Mouse (Mus musculus) kidney, postnatal 10 days (tissue): ENCODE data around the gene Sod2.
"Not testable (repeated sequence)": the region's sequence is repeated elsewhere in the genome, so short reads cannot be mapped to it uniquely, and the experiment has no call there.

Source experiments
- DNase-seq: peaks from one replicate; pipeline ENCODE4 v3.0.0; 2021; ENCODE audit warnings: mixed read lengths

Sod2 gene

GRCm38 (mm10) chr17:13006546-13006945 is at the start of gene Sod2:
TSS of gene Sod2 (plus strand) at chr17:13006846.
- DNase-seq, result not testable (repeated sequence)

DNA sequence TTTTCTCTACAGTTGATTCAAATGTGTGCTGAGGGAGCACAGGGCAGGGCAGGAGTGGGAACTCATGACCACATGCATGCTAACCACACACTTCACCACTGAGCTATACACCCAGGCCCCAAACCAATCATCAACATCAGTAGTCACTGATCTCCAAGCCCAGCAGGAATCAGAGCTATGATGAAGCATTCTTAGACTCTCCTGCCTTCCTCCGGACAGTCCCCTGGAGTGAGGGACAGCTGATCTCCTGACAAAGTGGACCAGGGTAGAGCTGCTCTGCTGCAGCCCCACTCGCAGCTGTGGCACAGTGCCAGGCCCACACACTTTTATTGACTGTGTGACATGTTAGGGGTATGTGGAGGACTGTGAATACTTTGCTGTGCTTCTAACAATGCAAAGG is 47.3 kb upstream of the Sod2 start:
- not testable (repeated sequence) for DNase-seq

- peak; percentile 96 for DNase-seq
Observed at GRCm38 (mm10) chr17:12960331-12960873, 46.2 kb upstream of the Sod2 start, which contains the start of gene Acat2. TSS of gene Acat2 (minus strand) at chr17:12960747.

GRCm38 (mm10) chr17:12963476-12963875 is 43.2 kb upstream of the Sod2 start:
- DNase-seq, result no peak

DNA sequence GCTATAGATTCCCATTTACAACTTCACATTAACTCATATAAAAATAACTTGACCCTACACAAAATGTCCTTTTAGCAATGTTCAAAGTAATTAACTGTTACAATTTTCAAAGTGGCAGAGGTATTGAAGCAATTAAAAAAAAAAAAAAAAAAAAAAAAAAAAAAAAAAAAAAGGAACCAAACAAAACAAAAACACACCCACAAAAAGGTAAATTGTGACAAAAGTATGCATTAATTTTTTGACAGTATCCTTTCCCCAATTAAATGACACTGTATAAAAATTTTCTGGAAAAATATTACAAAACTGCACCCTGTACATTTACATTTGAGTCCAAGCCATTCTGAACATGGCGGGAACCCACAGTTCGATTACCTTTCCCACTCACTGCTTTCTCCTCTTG is 39.5 kb upstream of the Sod2 start:
- no peak for DNase-seq

GRCm38 (mm10) chr17:12973851-12974250 is 32.8 kb upstream of the Sod2 start:
- no peak for DNase-seq

- no peak for DNase-seq
Observed at GRCm38 (mm10) chr17:12978546-12978945, 28.1 kb upstream of the Sod2 start.

- no peak for DNase-seq
Observed at GRCm38 (mm10) chr17:12983988-12984387, 22.7 kb upstream of the Sod2 start.

DNA sequence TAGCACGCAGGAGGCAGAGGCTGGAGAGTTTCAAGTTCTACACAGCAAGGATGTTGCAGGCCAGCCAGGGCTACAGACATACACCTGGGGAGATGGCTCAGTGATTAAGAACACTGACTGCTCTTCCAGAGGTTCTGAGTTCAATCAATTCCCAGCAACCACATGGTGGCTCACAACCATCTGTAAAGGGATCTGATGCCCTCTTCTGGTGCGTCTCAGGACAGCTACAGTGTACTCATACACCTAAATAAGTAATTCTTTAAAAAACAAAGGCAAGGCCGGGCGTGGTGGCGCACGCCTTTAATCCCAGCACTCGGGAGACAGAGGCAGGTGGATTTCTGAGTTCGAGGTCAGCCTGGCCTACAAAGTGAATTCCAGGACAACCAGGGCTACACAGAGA is 18.6 kb upstream of the Sod2 start:
- not testable (repeated sequence) for DNase-seq

DNA sequence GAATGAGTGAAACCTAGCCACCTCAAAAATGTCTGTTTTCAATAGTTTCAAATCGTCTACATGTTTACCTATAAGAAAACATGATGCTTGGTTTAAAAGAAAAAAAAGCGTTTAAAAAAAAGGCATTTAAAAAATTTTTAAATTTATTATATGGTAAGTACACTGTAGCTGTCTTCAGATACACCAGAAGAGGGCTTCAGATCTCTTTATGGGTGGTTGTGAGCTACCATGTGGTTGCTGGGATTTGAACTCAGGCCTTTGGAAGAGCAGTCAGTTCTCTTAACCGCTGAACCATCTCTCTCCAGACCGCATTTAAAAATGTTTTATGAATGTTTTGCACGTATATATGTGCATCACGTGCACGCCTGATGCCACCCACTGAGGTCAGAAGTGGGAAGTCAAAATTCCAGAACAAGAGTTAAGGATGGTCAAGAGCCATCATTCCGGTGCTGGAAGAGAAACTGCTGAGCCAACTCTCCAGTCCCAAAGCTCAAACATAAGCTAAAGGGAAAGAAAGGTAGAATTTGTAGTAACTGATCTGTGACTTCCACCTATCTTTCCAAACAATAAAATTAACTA is 16.0 kb upstream of the Sod2 start:
- DNase-seq, result no peak

GRCm38 (mm10) chr17:12991194-12991634 is 15.4 kb upstream of the Sod2 start:
- DNase-seq, result peak; percentile 46

GRCm38 (mm10) chr17:12991635-12992358 is 14.8 kb upstream of the Sod2 start:
- DNase-seq, result peak; percentile 95

GRCm38 (mm10) chr17:12992470-12992991 is 14.1 kb upstream of the Sod2 start:
- peak; percentile 98 for DNase-seq

DNA sequence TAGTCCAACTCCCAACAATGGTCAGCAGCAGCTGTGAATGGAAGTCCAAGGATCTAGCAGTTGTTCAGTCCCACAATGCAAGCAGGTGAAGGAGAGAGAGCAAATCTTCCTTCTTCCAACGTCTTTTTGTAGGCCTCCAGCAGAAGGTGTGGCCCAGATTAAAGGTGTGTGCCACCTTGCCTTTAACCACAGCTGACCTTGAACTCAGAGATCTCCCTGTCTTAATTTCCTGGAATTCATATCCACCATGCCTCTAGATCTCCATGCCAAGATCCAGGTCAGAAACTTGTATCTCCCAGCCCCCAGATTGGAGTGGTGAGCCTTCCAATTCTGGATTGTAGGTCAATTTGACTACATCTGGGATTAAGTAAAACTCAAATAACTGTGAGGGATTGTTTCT is 12.6 kb upstream of the Sod2 start, which contains the start of gene Wtap:
TSS of gene Wtap (minus strand) at position 101 of the 400 bp plus-strand sequence.
- no peak for DNase-seq

GRCm38 (mm10) chr17:12996345-12996744 is 10.3 kb upstream of the Sod2 start:
- peak; percentile 79 for DNase-seq

DNA sequence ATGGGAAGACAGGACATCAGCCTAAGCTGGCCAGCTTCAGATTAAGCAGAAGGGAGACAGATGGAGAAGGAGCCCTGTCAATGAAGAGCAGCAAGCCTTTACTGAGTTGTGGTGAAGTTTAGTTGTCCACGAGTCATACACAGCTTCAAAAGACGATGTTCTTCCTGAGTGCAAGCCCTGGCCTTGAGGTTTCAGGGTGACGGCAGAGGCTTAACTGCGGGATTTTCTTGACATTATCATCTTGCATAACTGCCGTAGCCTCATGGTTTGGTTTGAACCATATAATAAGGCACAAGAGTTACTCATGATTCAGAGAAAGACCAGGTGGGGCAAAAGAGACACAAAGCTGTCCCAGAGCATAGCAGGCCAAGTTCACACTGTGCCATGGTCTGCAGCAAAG is 8.8 kb upstream of the Sod2 start:
- no peak for DNase-seq

DNA sequence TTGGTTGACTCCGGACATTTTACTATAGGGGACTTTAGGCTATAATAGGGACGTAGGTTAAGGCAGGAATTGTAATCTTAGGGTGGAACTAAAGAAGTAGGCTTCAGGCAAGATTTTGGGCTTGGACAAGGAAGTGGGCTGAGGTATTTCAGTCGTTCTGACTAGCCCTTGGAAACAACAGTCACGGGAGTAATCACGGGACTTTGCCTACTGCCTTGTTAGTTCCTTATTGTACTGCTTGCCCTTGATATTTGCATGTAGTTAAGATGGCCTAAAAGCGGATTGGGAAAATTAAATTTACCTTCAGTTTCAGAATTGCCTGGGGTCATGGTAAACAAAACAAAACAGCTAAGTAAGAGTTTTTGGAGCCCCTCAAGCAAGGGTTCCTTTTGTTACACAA is 7.6 kb upstream of the Sod2 start:
- no peak for DNase-seq

DNA sequence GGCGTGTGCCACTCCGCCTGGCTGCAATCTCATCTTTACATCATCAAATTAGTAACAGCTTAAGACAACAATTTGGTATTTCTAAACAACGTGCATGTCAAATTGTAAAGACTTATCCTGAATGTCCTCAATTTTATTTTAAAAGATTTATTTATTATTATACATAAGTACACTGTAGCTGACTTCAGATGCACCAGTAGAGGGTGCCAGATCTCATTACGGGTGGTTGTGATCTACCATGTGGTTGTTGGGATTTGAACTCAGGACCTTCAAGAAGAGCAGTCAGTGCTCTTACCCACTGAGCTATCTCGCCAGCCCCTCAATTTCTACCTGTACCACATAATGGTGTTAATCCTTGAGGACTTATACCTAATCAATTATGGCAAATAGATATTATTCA is 4.4 kb upstream of the Sod2 start:
- DNase-seq, result not testable (repeated sequence)

DNA sequence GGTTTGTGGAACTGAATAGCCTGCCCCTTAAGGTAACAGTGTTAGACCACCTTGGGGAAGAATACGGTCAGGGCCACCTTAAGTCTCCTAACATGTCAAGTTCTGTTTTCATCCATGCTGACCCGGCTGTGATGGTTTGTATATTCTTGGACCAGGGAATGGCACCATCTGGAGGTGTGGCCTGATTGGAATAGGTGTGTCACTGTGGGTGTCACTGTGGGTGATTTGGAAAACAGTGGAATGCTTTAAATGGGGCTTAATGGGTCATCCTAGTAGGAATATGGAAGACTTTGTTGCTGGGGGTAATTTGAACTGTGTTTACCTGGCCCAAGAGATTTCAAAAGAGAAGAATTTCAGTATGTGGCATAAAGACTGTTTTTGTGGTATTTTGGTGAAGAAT is 2.2 kb upstream of the Sod2 start:
- DNase-seq, result not testable (repeated sequence)

GRCm38 (mm10) chr17:13006984-13007383 is 338 bp downstream of the Sod2 start:
- no peak for DNase-seq

DNA sequence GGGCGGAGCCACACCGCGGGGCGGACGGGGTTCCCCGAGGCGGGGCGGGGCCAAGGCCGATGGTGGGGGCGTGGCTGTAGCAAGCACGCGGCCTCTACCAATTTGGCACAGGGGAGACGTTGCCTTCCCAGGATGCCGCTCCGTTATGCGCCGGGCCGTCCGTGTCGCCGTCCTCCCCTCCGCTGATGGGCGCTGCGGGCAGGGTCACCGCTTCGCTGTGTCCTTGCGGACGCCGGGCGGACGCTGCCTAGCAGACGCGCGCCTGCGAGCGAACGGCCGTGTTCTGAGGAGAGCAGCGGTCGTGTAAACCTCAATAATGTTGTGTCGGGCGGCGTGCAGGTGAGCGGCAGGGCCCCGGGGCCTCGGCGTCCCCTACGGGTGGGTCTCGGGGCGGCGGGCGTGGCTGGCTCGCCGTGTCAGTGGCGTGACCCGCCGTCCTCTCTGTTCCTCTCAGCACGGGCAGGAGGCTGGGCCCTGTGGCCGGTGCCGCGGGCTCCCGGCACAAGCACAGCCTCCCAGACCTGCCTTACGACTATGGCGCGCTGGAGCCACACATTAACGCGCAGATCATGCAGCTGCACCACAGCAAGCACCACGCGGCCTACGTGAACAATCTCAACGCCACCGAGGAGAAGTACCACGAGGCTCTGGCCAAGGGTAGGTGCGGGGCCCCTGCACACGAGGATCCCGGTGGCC is 1.2 kb downstream of the Sod2 start:
- peak; percentile 100 for DNase-seq

DNA sequence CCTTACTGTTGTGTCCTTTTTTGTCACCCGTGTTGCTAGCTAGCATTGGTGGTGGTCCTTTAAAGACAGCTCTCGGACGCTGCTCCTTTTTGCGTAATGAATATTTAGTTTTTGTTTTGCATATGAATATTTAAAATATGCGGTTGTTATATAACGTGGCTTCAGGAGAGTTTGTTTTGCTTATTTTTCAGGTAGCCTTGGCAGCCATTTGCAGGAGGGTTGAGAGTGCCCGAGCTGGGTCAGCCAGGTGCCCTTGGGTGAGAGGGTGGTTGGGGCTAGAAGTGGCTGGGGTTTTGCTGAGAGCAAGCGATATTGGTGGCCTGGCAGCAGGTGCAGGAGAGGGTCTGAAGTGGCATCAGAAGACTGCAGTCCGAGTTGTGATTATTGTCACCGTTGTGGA is 1.9 kb downstream of the Sod2 start:
- DNase-seq, result peak; percentile 38

DNA sequence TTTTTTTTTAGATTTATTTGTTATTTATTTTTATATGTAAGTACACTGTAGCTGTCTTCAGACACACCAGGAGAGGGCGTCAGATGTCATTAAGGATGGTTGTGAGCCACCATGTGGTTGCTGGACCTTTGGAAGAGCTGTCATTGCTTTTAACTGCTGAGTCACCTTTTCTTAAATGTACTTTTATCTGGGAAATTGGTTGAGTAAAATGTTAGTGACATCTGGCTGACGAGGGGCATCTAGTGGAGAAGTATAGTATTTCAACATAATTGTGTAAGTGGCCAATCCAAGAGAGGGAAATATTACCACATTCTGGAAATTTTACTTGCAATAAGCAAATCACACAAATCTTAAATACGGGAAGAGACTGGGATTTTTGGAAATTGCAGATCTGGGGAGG is 3.2 kb downstream of the Sod2 start:
- peak; percentile 23 for DNase-seq
